In the genomic region with DNA sequence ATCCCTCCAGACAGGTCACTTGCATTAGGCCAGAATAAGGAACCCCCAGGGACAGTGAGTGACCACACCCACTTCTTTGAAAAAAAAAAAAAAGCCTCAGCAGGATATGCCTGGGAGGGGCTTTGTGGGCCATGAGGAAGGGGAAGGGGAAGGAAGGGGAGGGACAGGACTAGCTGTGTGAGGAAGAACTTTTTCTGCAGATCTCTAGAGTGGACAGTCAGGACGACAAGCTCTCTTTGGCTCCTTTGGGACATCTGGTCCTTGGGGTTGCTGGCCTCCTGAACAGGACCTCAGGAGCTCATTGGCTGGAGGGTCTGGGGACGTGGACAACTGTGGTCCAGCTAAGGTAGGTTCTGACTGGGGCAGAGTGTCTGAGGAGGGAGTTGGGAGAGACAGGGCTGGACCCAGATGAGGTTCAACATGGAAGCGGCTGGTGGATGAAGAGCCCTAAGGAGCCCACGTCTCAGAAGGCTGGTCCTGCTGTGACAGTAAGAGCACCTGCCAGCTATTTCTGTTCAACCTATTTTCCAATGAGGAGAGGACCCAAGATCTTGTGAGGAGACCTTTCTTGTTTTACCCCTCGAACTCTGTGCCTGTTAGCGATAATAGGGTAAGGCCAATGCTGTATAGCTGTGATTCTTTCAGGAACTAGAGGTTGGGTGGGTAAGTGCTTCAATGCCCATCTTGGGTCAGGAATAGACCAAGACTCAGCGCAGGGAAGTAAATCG, we compare ENCODE assay signal across 9 mouse cellular contexts. TPM values are rescaled to one million over a fixed set of nuclear protein-coding genes. Genes with fewer than 3 reads are reported as not detected.
DNase-seq lines count a peak whose midpoint lies in the region; ATAC-seq and TF ChIP-seq lines count a peak whose summit lies in the region.
"Had no signal": no experiment of that assay in that cellular context is flagged by ENCODE, and none has a peak within 500 bp of the region (broad histone marks: within the 10 kb centered on the region; RNA-seq: fewer than 3 reads in every experiment).

A gene (plus strand): TSS at position 118 of the 728 bp plus-strand sequence.

- whole genome bisulfite sequencing in liver, embryonic 13.5 days (ENCODE audit: insufficient replicate concordance): 52% methylated on average over 8 of the region's 8 CpGs
- 81% methylated on average over 8 of the region's 8 CpGs for WGBS in small intestine, adult 2 months
- WGBS in forebrain, embryonic 11.5 days: 86% methylated on average over 8 of the region's 8 CpGs

- no peaks in the 10 kb centered on the region for H3K9me3 ChIP-seq in liver, embryonic 13.5 days (replicated peaks)
- no peaks in the 10 kb centered on the region for H3K9me3 ChIP-seq in forebrain, embryonic 11.5 days (ENCODE audit: control insufficient read depth, low read length)

- peaks cover 28% of the 10 kb centered on the region for H3K27me3 ChIP-seq in liver, embryonic 13.5 days
- H3K27me3 ChIP-seq in small intestine, adult 2 months (ENCODE audit: control insufficient read depth, insufficient read depth, low read length): no peaks in the 10 kb centered on the region
- no peaks in the 10 kb centered on the region for H3K27me3 ChIP-seq in forebrain, embryonic 11.5 days (ENCODE audit: control insufficient read depth, insufficient read depth, low read length)

- H3K4me3 ChIP-seq in layer of hippocampus, adult 2 months: peak within 1 kb of the TSS; percentile 22; the same call in 1 of the 2 replicates
- H3K4me3 ChIP-seq in liver, embryonic 13.5 days (replicated peaks): peak within 1 kb of the TSS; percentile 33
- H3K4me3 ChIP-seq in small intestine, adult 2 months (ENCODE audit: low read depth, low read length): peak within 1 kb of the TSS; percentile 47
- H3K4me3 ChIP-seq in forebrain, embryonic 11.5 days (ENCODE audit: low read depth, low read length): no peak within 1 kb of the TSS
- H3K4me3 ChIP-seq: erythroblast, embryonic 14.5 days had no signal

- H3K9ac ChIP-seq in liver, embryonic 13.5 days: no peak within 1 kb of the TSS
- no peak within 1 kb of the TSS for H3K9ac ChIP-seq in forebrain, embryonic 11.5 days (ENCODE audit: low read length)

- H3K4me1 ChIP-seq in liver, embryonic 13.5 days (replicated peaks): peaks cover 11% of the 10 kb centered on the region
- H3K4me1 ChIP-seq in small intestine, adult 2 months (ENCODE audit: control insufficient read depth, insufficient read depth, insufficient read length, low read length): peaks cover 6% of the 10 kb centered on the region
- no peaks in the 10 kb centered on the region for H3K4me1 ChIP-seq in forebrain, embryonic 11.5 days (replicated peaks; ENCODE audit: control insufficient read depth, insufficient read depth, low read length)

- DNase-seq in layer of hippocampus, adult 2 months (ENCODE audit: low spot score in 2 of 2): no peak
- no peak for DNase-seq in layer of hippocampus, adult 8-10 months (ENCODE audit: low spot score in 2 of 2)
- no peak for DNase-seq in liver, embryonic 13.5 days
- no peak for DNase-seq in forebrain, embryonic 11.5 days (ENCODE audit: low spot score)

- no peaks in the 10 kb centered on the region for H3K36me3 ChIP-seq in liver, embryonic 13.5 days
- H3K36me3 ChIP-seq in small intestine, adult 2 months (ENCODE audit: control insufficient read depth, insufficient read depth, low read length): no peaks in the 10 kb centered on the region
- H3K36me3 ChIP-seq in forebrain, embryonic 11.5 days (ENCODE audit: control insufficient read depth, insufficient read depth, low read length): no peaks in the 10 kb centered on the region

- peak within 1 kb of the TSS; percentile 40 for H3K4me2 ChIP-seq in liver, embryonic 13.5 days
- no peak within 1 kb of the TSS for H3K4me2 ChIP-seq in forebrain, embryonic 11.5 days (ENCODE audit: low read depth, low read length, severe bottlenecking)

- ATAC-seq in hematopoietic stem cell, adult 5-6 weeks (replicated peaks in 1 of 2; ENCODE audit: insufficient read depth in 1 of 2, low FRiP score in 2 of 2, low TSS enrichment in 1 of 2, low read depth in 1 of 2, poor library complexity in 2 of 2, severe bottlenecking in 2 of 2): peak; percentile 44 to 47; a peak in 2 of 4 replicates
- 0 out of 2 replicates have a peak, but pooled peaks have one; percentile 12 for ATAC-seq in liver, embryonic 13.5 days (ENCODE audit: low read depth)
- ATAC-seq in forebrain, embryonic 11.5 days (replicated peaks; ENCODE audit: low FRiP score): no peak
- ATAC-seq in erythroblast, adult 5-6 weeks (replicated peaks; ENCODE audit: low FRiP score, poor library complexity, severe bottlenecking): no peak
- ATAC-seq in megakaryocyte-erythroid progenitor cell, adult 5-6 weeks (replicated peaks; ENCODE audit: low FRiP score, low TSS enrichment, poor library complexity, severe bottlenecking): no peak

- TF ChIP-seq POLR2A in small intestine, adult 2 months (IDR thresholded peaks at IDR 0.05; ENCODE audit: low read depth, low read length): no peak

- H3K27ac ChIP-seq in layer of hippocampus, adult 2 months: peak within 1 kb of the TSS; percentile 14; the same call in 1 of the 2 replicates
- H3K27ac ChIP-seq in liver, embryonic 13.5 days: no peak within 1 kb of the TSS
- H3K27ac ChIP-seq in small intestine, adult 2 months (ENCODE audit: insufficient read depth, low read depth, low read length): peak within 1 kb of the TSS; percentile 20
- no peak within 1 kb of the TSS for H3K27ac ChIP-seq in forebrain, embryonic 11.5 days (ENCODE audit: low read depth, low read length)

- TF ChIP-seq CTCF in layer of hippocampus, adult 2 months (conservative IDR thresholded peaks at IDR 0.05): no peak
- TF ChIP-seq CTCF in small intestine, adult 2 months (IDR thresholded peaks at IDR 0.05; ENCODE audit: extremely low read depth, insufficient read length, insufficient replicate concordance, low read depth, low read length): no peak

RNA-seq across cellular contexts. Expression of the gene that starts here (rescaled TPM):
- 1 to 10 TPM; 1.7 to 1.9 TPM for total RNA-seq in layer of hippocampus, adult 2 months (2021)
- 1 to 10 TPM; 1.5 to 6.2 (median 2.5) TPM for total RNA-seq in layer of hippocampus, adult 8-10 months (2022)
- 0.40 and 6.9 TPM in 2 replicates for total RNA-seq in hematopoietic stem cell, adult 5-6 weeks (2017)
- 1.2 and 1.6 TPM in 2 replicates for polyA plus RNA-seq in liver, embryonic 13.5 days (2015; fragmentation: Nextera tagmentation; extraction: Ambion mirVana)
- polyA plus RNA-seq in small intestine, adult 2 months (2012; rRNA removed): 1.6 and 2.1 TPM in 2 replicates
- 1.6 and 1.9 TPM in 2 replicates for polyA plus RNA-seq in forebrain, embryonic 11.5 days (2014; fragmentation: Nextera tagmentation; extraction: Ambion mirVana)
- total RNA-seq in erythroblast, adult 5-6 weeks (2015; ENCODE audit: low replicate concordance): 1.7 and 2.1 TPM in 2 replicates
- 3.6 and 4.8 TPM in 2 replicates for total RNA-seq in erythroblast, adult 5-6 weeks (2017; ENCODE audit: low replicate concordance)
- total RNA-seq in megakaryocyte-erythroid progenitor cell, adult 5-6 weeks (2014; fragmentation: Nextera tagmentation): 0.64 TPM in 1 of 2 replicates, not detected in the other
- total RNA-seq in megakaryocyte-erythroid progenitor cell, adult 5-6 weeks (2017): 0.15 and 1.4 TPM in 2 replicates

Comparison
In these comparisons a context has a peak if more than half of its experiments do, and no peak if none do; other contexts are left out.
1. H3K27ac ChIP-seq: peak in layer of hippocampus, adult 2 months (single experiment) and small intestine, adult 2 months (single experiment); none in liver, embryonic 13.5 days (single experiment) and forebrain, embryonic 11.5 days (single experiment).
2. ATAC-seq: peak in hematopoietic stem cell, adult 5-6 weeks (2 of 2) and liver, embryonic 13.5 days (single experiment); none in forebrain, embryonic 11.5 days (single experiment), erythroblast, adult 5-6 weeks (single experiment) and megakaryocyte-erythroid progenitor cell, adult 5-6 weeks (single experiment).